Mouse (Mus musculus) megakaryocyte, embryonic 14.5 days (primary cell): ENCODE data around the gene Ptpn14. TPM values are rescaled to one million over a fixed set of nuclear protein-coding genes. Genes with fewer than 3 reads are reported as not detected.

Experiments
- H3K27me3 ChIP-seq: replicated peaks from 2 replicates; pipeline ENCODE3; 2012; ENCODE audit warnings: inconsistent platforms
- H3K36me3 ChIP-seq: replicated peaks from 2 replicates; pipeline ENCODE3; 2012; ENCODE audit warnings: low read length, inconsistent platforms, mixed read lengths
- H3K4me1 ChIP-seq: 2 replicates; pipeline ENCODE4 v1.6.1; 2012; ENCODE audit warnings: inconsistent platforms
- H3K4me3 ChIP-seq: replicated peaks from 2 replicates; pipeline ENCODE3; 2012; ENCODE audit warnings: moderate library complexity, mild to moderate bottlenecking, inconsistent platforms
- H3K9me3 ChIP-seq: 2 replicates; pipeline ENCODE4 v1.6.1; 2012; ENCODE audit warnings: inconsistent platforms
- FLI1 ChIP-seq: IDR thresholded peaks from 2 replicates; pipeline ENCODE4 v1.6.1; 2012; ENCODE audit warnings: low read length, inconsistent platforms, mixed read lengths
- GATA1 ChIP-seq: IDR thresholded peaks from 3 replicates; pipeline ENCODE4 v1.6.1; 2012; ENCODE audit warnings: mixed read lengths, low read length, inconsistent platforms, borderline replicate concordance
- polyA plus RNA-seq: library from polyadenylated mRNA; stranded (reverse); fragments of >175 nt; gene quantifications from 2 replicates; pipeline ENCODE4 v1.2.3, GENCODE M21; 2012; ENCODE audit warnings: low replicate concordance; ENCODE audit not compliant: insufficient read depth

Gene Ptpn14
- polyA plus RNA-seq, 1 experiment, result 0.15 TPM

- peaks cover 8% of the 10 kb centered on the region for H3K27me3 ChIP-seq
- H3K9me3 ChIP-seq, result no peaks in the 10 kb centered on the region
- no peaks in the 10 kb centered on the region for H3K36me3 ChIP-seq
- no peaks in the 10 kb centered on the region for H3K4me1 ChIP-seq
- H3K4me3 ChIP-seq, result no peak overlapping the region
- TF ChIP-seq GATA1, result no peak
- TF ChIP-seq FLI1, result no peak
Observed at GRCm38 (mm10) chr1:189764258-189764657, 36.2 kb downstream of the Ptpn14 start.

- no peaks in the 10 kb centered on the region for H3K36me3 ChIP-seq
- peaks cover 14% of the 10 kb centered on the region for H3K27me3 ChIP-seq
- H3K4me1 ChIP-seq, result no peaks in the 10 kb centered on the region
- TF ChIP-seq FLI1 (no peak), GATA1 (no peak)
- H3K4me3 ChIP-seq, result no peak overlapping the region
- no peaks in the 10 kb centered on the region for H3K9me3 ChIP-seq
Observed at GRCm38 (mm10) chr1:189767164-189767563, 39.1 kb downstream of the Ptpn14 start.

DNA sequence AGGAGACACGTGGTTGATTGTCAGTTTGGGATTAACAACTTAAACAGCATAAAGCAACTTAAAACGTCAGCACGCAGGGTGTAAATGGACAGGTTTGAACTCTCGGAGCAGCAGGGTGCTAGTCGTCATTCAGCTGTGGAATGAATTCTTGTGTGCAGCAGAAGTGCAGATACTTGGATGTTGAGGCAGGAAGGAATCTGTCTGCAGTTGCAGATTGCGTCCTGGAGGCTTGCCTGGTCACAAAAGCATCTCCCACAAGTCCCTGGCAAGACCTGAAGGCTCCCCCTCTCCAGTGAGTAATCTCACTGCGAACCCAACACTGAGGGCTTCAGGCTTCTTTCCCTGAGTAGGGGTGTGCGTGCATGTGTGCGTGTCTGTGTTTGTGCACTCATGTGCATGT is 39.8 kb downstream of the Ptpn14 start:
- no peaks in the 10 kb centered on the region for H3K4me1 ChIP-seq
- H3K27me3 ChIP-seq, result peaks cover 18% of the 10 kb centered on the region
- TF ChIP-seq FLI1 (no peak), GATA1 (no peak)
- H3K36me3 ChIP-seq, result no peaks in the 10 kb centered on the region
- H3K4me3 ChIP-seq, result no peak overlapping the region
- H3K9me3 ChIP-seq, result no peaks in the 10 kb centered on the region

- peaks cover 29% of the 10 kb centered on the region for H3K27me3 ChIP-seq
- H3K9me3 ChIP-seq, result no peaks in the 10 kb centered on the region
- H3K4me3 ChIP-seq, result no peak overlapping the region
- H3K4me1 ChIP-seq, result peaks cover 4% of the 10 kb centered on the region; the same call in 1 of the 2 replicates
- no peak for TF ChIP-seq FLI1
- no peak for TF ChIP-seq GATA1
- no peaks in the 10 kb centered on the region for H3K36me3 ChIP-seq
Observed at GRCm38 (mm10) chr1:189770516-189770915, 42.4 kb downstream of the Ptpn14 start.

GRCm38 (mm10) chr1:189772707-189773106 is 44.6 kb downstream of the Ptpn14 start:
- no peak overlapping the region for H3K4me3 ChIP-seq
- H3K27me3 ChIP-seq, result peaks cover 30% of the 10 kb centered on the region
- no peaks in the 10 kb centered on the region for H3K36me3 ChIP-seq
- H3K4me1 ChIP-seq, result peaks cover 4% of the 10 kb centered on the region; the same call in 1 of the 2 replicates
- no peak for TF ChIP-seq GATA1
- TF ChIP-seq FLI1, result no peak
- H3K9me3 ChIP-seq, result no peaks in the 10 kb centered on the region

- Histone ChIP-seq H3K4me1 (peaks cover 4% of the 10 kb centered on the region; the same call in 1 of the 2 replicates), H3K27me3 (peaks cover 26% of the 10 kb centered on the region), H3K9me3 (no peaks in the 10 kb centered on the region), H3K4me3 (no peak overlapping the region), H3K36me3 (no peaks in the 10 kb centered on the region)
- no peak for TF ChIP-seq GATA1
- TF ChIP-seq FLI1, result no peak
Observed at GRCm38 (mm10) chr1:189774778-189775177, 46.7 kb downstream of the Ptpn14 start.

GRCm38 (mm10) chr1:189777207-189777606 is 49.1 kb downstream of the Ptpn14 start:
- TF ChIP-seq FLI1, result no peak
- H3K4me1 ChIP-seq, result peaks cover 4% of the 10 kb centered on the region; the same call in 1 of the 2 replicates
- no peak overlapping the region for H3K4me3 ChIP-seq
- peaks cover 27% of the 10 kb centered on the region for H3K27me3 ChIP-seq
- H3K9me3 ChIP-seq, result no peaks in the 10 kb centered on the region
- H3K36me3 ChIP-seq, result no peaks in the 10 kb centered on the region

- H3K27me3 ChIP-seq, result peaks cover 21% of the 10 kb centered on the region
- no peaks in the 10 kb centered on the region for H3K36me3 ChIP-seq
- H3K9me3 ChIP-seq, result no peaks in the 10 kb centered on the region
- peaks cover 4% of the 10 kb centered on the region; the same call in 1 of the 2 replicates for H3K4me1 ChIP-seq
- no peak overlapping the region for H3K4me3 ChIP-seq
- TF ChIP-seq FLI1 (no peak), GATA1 (no peak)
Observed at GRCm38 (mm10) chr1:189778343-189778742, 50.3 kb downstream of the Ptpn14 start.

DNA sequence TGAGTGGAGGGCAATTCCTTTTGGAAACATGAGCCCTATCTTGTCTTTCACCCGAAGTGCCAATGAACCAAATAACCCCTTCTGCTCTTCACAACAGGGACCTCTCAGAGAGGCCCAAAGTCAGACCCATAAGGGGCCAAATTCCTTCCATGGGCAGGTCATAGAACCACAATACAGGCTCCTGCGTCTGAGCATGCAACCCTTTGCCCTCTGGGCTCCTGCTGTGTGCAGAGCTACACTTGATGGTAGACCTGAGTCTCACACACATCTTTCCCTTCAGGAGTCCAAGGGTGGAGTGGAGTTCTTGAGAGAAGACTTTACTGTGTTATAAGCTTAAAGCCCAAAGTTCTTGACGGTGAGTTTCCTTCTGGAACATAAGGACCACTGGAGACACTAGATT is 51.2 kb downstream of the Ptpn14 start:
- Histone ChIP-seq H3K36me3 (no peaks in the 10 kb centered on the region), H3K9me3 (no peaks in the 10 kb centered on the region), H3K27me3 (peaks cover 17% of the 10 kb centered on the region), H3K4me1 (peaks cover 4% of the 10 kb centered on the region; the same call in 1 of the 2 replicates), H3K4me3 (no peak overlapping the region)
- TF ChIP-seq GATA1 (no peak), FLI1 (no peak)

- no peaks in the 10 kb centered on the region for H3K4me1 ChIP-seq
- peaks cover 13% of the 10 kb centered on the region for H3K27me3 ChIP-seq
- H3K36me3 ChIP-seq, result no peaks in the 10 kb centered on the region
- TF ChIP-seq GATA1, result no peak
- no peak for TF ChIP-seq FLI1
- H3K9me3 ChIP-seq, result no peaks in the 10 kb centered on the region
- no peak overlapping the region for H3K4me3 ChIP-seq
Observed at GRCm38 (mm10) chr1:189781721-189782345, 53.8 kb downstream of the Ptpn14 start.

- H3K9me3 ChIP-seq, result no peaks in the 10 kb centered on the region
- no peaks in the 10 kb centered on the region for H3K4me1 ChIP-seq
- TF ChIP-seq GATA1 (no peak), FLI1 (no peak)
- H3K4me3 ChIP-seq, result no peak overlapping the region
- no peaks in the 10 kb centered on the region for H3K36me3 ChIP-seq
- peaks cover 13% of the 10 kb centered on the region for H3K27me3 ChIP-seq
Observed at GRCm38 (mm10) chr1:189782709-189783108, 54.6 kb downstream of the Ptpn14 start.
